Mouse (Mus musculus): Measurements from ENCODE around the gene Anxa6.

Gene Anxa6

DNA sequence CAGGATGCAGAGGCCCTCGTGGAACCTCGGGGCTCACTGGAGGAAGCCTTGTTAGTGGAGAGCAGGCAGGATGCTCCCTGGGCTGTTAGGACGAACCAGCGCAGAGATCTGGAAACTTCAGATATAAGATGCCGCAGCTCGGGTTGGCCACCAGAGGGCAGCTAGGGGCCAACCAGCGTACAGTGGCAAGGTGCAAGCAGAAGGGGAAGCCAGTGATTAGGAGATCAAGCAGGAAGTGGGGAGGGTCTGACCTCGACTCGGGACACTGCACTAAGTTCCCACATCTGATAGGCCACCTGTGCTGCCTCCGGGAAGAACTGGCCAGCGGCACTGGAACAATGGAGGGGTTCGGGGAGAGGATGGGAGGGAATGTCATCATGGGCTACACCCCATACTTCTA lies 35.0 kb downstream of the Anxa6 start:
- DNase-seq (ENCODE audit: low read depth, low spot score), result peak; percentile 92

DNA sequence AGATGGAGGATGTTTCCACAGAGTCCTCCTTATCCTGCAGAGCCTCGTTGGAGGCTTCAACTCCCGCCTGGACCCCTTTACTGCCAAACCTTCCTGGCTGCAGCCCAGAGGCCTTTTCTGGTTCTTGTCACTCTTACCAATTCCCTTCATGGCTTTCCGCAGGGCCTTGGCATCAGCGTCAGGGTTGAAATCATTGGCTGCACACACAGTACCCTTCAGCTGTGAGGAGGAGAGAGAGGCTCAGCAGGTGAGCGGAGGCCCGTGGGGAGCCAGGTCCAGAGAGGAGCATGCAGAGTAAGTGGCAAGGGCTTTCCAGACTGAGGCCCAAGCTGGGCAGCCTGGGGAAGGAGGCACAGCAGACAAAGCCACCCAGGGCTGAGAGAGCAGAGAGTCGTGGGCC lies 37.1 kb downstream of the Anxa6 start:
- DNase-seq (ENCODE audit: low read depth, low spot score), result no peak

- DNase-seq (ENCODE audit: low read depth, low spot score), result no peak
Observed at GRCm38 (mm10) chr11:54989920-54990319, 43.3 kb downstream of the Anxa6 start.

GRCm38 (mm10) chr11:54988754-54989349 lies 44.4 kb downstream of the Anxa6 start:
- no peak for DNase-seq (ENCODE audit: low read depth, low spot score)

DNA sequence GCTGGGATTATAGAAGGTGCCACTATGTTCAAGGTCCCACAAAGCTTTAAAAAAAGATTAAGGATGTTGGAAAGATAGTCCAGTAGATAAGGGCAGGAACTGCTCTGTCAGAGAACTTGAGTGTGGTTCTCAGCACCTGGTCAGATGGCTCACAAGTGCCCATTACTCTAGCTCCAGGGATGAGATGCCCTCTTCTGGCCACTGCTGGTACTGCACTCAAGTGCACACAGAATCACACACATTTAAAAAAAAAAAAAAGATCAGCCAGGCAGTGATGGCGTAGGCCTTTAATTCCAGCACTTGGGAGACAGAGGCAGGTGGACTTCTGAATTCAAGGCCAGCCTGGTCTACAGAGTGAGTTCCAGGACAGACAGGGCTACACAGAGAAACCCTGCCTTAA lies 45.3 kb downstream of the Anxa6 start:
- DNase-seq (ENCODE audit: low read depth, low spot score), result peak; percentile 85

GRCm38 (mm10) chr11:54985086-54985485 lies 48.2 kb downstream of the Anxa6 start:
- no peak for DNase-seq (ENCODE audit: low read depth, low spot score)

DNA sequence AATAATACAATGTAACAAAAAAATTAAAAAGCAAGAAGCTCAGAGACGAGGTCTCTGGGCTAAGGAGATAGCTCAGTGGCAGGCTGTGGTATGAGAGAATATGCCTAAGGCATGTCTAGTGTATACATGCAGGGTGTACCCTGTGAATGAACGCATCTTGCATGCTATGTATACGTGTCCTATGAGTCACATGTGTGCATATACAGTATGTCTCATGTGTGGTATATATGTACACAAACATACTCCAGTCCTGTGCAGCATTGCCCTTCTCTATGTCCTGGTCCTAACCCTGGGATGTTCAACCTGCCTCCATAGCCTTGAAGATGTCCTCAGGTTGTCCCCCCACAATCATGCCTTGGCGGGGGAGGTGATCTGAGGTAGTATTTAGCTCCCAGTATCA lies 48.7 kb downstream of the Anxa6 start:
- no peak for DNase-seq (ENCODE audit: low read depth, low spot score)

- peak; percentile 79 for DNase-seq (ENCODE audit: low read depth, low spot score)
Observed at GRCm38 (mm10) chr11:54984085-54984484, 49.2 kb downstream of the Anxa6 start.

DNA sequence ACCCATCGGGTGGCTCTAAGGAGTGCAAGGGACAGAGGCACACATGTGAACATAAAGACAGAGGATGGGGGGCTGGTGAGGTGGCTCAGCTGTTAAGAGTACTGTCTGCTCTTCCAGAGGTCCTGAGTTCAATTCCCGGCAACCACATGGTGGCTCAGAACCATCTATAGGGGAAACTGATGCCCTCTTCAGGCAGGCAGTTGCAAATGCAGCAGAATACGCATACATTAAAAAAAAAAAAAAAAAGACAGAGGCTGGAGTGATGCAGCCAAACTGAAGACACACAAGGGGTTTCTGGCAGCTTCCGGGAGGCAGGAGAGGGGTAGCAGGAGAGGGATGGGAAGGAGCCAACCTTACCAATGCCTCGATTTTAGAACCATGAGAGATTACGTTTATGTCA lies 50.7 kb downstream of the Anxa6 start:
- peak; percentile 42 for DNase-seq (ENCODE audit: low read depth, low spot score)

DNA sequence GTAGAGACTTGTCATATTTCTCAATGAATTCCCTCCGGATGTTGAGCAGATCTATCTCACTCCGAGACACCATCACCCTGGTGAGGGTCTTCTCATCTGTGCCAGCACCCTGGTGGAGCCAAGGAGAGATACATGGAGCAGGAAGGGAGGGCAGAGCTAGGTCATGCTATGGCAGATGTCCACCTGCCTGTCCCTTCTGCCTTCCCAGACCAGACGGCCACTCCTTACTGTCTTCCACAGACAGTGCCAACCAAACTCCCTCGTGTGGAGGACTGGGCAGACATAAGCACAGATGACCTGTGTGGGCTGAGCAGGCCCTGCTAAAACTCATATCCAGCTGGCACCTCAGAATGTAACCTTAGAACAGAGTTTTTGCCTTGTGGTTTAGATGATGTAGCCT lies 51.6 kb downstream of the Anxa6 start:
- DNase-seq (ENCODE audit: low read depth, low spot score), result no peak

DNA sequence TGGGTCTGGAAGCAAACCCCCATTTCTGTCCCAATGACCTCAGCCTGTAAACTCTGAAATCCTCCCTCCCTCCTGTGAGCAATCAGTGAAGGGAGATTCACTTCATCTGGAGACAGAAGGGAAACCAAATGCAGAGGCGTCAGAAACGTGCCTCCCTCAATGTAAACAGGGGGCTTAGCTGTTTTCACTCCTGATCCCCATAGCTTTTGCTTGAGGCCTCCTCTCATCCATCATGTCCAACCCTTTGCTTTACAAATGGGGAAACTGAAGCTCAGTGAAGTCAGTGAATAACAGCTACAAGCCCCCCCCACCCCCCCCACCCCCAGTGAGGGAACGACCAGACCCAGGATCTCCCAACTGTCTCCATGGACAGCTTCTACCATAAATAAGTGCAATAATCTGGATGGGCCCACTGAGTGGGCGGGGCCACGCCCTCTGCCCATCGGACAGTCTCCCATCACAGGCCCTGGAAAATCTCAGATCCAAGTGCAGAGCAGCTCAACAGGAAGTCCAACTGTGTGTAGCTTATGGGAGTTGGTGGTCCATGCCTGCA lies 55.8 kb downstream of the Anxa6 start:
- DNase-seq (ENCODE audit: low read depth, low spot score), result no peak

- DNase-seq (ENCODE audit: low read depth, low spot score), result no peak
Observed at GRCm38 (mm10) chr11:54976351-54976750, 56.9 kb downstream of the Anxa6 start.

DNA sequence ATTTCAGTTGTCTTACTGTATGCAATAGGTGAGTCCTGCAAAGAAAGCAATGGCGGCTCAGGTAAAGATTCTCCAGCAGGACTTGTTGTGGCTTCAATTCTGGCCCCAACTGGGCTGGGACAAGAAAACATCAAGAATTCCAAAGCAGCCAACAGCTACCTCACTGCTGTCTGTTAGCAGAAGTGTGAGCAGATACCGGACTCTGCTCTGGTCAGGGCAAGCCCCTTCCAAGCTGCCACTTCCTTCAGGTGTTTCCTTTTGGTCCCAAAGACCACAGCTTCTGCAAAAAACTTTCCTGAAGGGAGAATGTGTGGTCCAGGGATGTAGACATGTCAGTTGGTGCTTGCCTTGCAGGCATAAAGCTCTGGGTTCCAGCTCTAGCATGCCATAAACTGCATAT lies 57.5 kb downstream of the Anxa6 start:
- DNase-seq (ENCODE audit: low read depth, low spot score), result no peak

GRCm38 (mm10) chr11:54975340-54975739 lies 57.9 kb downstream of the Anxa6 start:
- DNase-seq (ENCODE audit: low read depth, low spot score), result no peak

DNA sequence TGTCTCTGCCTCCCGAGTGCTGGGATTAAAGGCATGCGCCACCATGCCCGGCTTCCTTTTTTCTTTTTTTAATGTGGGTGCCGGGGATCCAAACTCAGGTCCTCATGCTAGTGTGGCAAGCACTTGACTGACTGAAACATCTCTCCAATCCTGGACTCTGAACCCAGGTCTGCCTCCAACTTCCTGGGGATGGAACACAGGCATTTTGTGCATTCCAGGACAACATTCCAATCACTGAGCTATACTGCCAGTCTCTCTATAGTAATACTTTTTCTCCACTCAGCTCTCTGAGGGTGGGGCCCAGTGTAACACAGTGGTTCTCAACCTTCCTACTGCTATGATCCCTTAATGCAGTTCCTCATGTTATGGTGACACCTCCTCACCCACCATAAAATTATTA lies 58.6 kb downstream of the Anxa6 start:
- DNase-seq (ENCODE audit: low read depth, low spot score), result peak; percentile 54

DNA sequence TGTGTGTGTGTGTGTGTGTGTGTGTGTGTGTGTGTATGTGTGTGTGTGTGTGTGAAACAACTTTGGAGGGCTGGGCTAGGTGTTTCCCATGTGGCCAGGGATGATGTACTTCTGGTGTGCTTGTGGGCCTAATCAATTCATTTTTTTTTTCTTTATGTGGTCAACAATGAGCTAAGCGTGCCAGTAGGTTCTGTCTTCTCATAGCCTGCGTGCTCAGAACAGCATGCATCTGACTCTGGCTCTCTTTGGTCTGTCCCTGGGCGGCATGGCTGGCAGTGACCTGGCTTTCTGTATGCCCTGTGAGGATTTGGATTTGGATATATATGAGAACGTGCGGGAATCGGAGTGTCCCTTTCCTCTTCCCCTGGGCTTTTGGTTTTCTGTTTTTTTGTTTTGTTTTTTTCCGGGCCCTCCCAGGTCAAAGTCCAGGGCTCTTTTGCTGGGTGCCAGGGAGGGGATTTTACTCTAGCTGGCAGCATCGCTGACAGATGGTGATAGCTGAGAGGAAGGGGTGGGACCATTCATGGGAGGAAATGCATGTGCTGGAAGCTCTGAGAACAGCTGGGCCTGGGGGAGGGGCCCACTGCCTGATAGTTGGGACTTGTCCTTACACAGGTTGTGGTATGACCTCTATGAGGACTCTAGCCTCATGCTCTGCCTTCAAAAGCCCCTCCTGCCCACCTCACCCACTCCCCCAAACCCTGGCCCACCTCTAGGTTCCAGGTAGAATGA lies 59.6 kb downstream of the Anxa6 start:
- DNase-seq (ENCODE audit: low read depth, low spot score), result peak; percentile 81

DNA sequence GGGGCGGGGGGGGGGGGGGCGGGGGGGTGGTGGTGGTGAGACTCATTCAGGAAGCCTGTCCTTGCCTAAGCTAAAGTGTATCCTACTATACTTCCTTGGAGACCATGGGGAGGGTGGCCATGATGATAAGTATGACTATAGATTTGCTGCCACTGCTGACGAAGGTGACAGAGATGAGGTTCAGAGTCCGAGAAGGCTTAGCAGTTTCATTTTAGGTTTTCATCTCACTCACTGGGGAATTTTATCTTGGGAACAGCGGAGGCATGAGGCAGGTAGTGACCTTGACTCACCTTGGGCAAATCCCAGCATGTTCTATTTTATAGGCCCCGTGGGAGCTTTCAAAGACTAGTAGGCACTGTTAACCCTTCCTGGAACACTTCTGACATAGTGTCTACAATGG lies 60.5 kb downstream of the Anxa6 start:
- DNase-seq (ENCODE audit: low read depth, low spot score), result no peak

DNA sequence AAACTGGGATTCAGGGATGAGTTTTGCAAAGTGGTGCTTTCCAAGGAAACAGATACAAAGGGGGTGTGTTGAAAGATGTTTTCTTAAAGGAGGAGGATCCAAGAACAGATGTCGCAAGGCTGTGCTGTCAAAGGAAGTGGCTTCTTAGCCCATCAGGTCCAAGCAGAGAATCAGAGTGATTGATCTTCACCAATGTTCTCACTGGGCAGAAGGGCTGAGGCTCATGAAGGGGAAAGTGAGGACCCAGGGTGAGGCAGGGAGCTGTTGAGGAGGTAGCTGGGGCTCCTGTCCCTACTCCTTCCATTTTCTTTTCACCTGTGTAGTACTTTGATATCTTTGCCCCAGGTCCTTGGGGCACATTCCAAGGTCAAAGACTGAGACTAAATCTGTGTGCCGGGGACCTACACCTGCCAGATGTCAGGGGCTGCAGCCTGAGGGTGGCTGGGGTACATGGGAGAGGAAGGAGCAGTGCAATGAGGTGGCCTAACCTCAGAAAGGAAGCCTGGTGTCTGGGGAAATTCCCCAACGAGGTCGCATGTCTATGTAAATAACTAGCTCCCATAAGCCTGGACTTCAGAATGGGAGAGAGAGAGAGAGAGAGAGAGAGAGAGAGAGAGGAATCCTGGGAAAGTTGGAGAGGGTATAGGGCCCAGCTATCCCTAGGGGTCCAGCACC lies 61.1 kb downstream of the Anxa6 start:
- DNase-seq (ENCODE audit: low read depth, low spot score), result peak; percentile 21

GRCm38 (mm10) chr11:54971365-54972048 lies 61.7 kb downstream of the Anxa6 start:
- DNase-seq (ENCODE audit: low read depth, low spot score), result peak; percentile 43

DNA sequence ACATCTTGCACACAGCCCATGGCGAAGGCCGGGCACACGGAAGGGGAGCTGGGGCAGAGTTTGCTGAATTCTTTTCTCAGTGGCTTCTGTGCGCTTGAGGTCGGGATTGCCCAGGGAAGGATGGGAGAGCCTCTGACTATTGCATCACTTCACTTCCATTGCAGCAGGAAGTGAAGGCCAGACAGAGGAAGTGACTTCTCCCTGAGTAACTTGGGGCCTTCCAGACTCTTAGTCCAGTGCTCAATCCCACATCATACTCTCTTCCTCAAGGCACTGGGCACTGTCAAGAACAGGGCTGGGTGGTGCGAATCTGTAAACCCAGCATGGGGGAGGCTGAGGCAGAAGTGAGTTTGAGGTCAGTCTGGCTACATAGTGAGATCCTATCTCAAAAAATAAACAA lies 68.0 kb downstream of the Anxa6 start:
- DNase-seq (ENCODE audit: low read depth, low spot score), result no peak

GRCm38 (mm10) chr11:54962810-54963209 lies 70.4 kb downstream of the Anxa6 start, which contains the start of gene Tnip1:
TSS of gene Tnip1 (minus strand) at chr11:54962917.
- DNase-seq (ENCODE audit: low read depth, low spot score), result peak; percentile 37

GRCm38 (mm10) chr11:54961921-54962320 lies 71.3 kb downstream of the Anxa6 start:
- DNase-seq (ENCODE audit: low read depth, low spot score), result no peak
